Mouse (Mus musculus) fibroblast of lung, adult 2 months (primary cell): ENCODE results near the gene U90926.

ENCODE experiments used
- DNase-seq: peaks from one replicate; pipeline ENCODE4 v3.0.0-alpha.2; 2011; ENCODE audit warnings: low read depth

The U90926 gene

GRCm38 (mm10) chr5:92215308-92215707 is at the start of gene U90926:
U90926 (minus strand) TSS chr5:92215408.
- no peak for DNase-seq

DNA sequence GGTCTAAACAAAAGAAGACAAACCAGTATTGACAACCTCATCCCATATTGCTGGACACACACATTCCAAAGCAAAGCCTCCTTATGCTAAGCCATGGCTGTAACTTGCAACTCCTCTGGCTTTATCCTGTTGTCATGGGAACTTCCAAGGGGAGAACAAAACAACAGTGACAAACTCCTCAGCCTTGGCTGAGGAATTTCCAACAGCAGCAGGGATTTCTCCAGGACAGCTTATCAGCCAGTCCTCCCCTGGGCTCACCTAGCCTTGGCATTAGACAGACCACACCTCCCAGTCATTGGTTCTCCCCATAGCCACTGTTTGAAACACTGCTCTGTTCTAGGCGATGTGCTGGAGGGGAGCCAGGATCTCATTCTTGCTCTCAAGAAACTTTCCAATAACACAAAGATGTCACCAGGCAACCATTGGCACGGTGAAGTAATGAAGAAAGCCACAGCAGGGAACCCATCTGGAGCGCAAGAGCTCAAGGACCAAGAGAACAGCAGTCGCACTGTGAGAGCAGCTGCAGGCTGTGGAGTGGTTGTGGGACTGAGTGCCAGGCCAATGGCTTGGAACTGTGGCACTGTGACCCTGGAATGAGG is 48.7 kb upstream of the U90926 start:
- DNase-seq = peak; percentile 60

- no peak for DNase-seq
Observed at GRCm38 (mm10) chr5:92262646-92263045, 47.4 kb upstream of the U90926 start.

DNA sequence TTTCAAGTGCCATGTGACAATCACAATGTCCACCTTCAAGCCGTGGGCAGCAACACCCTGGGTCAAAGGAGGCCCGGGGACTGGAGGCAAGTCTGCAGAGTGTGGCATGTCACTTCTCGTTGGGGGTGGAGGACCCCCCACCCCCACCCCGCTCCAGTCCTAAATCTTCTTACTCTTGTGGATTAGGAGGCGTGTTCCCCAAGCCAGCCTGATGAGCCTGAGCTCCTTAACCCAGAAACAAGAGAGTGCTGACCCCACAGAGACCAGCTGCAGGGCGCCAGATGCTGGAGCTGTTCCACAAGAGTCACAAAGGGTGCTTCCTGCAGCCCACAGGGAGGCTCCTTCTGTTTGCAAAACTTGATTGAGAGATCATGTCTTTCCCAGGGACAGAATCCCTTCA is 41.0 kb upstream of the U90926 start, which contains the start of gene Ppef2:
Gene Ppef2 (minus strand): TSS at position 61 of the 400 bp plus-strand sequence.
- no peak for DNase-seq

DNA sequence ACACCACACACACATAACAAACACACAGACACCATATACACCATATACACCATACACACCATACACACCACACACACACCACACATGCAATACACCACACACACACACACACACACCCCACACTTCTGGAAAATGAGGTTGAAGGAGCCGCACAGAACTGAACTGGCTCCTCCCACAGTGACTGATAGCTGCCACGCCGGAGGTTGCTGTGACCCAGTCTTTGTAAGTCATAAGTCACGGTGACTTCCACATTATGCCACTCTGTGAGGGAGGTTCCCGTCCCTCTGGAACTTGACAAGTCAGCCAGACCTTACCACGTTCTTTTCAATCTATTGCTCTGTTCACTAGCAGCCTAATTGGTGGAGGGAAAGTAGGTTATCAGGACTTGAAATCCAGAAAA is 39.3 kb upstream of the U90926 start:
- DNase-seq = no peak

DNA sequence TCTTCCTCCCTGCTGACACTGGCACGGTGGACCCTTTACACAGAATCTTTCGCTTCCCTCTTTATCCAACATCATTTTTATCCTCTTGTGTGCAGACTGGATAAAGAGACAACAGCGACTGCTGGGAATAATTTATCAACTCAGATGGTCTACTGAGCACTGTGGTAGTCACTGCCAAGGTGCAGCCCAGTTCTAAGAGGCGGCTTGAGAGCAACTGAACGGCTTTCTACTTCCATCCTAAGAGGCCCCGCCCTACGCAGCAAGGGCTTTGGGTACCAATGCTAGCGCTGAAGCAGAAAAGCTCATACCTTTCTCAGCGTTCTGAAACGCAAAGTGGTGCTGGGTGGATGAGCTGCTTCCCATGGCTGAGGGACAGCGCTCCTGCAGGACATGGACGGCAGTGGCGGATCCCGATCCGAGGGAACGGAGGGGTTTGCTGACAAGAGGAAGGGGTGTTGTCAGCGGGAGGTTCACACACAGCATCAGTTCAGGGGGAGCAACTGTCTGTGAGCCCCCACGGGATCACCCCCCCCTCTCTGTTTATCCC is 37.7 kb upstream of the U90926 start:
- no peak for DNase-seq

- no peak for DNase-seq
Observed at GRCm38 (mm10) chr5:92252031-92252430, 36.8 kb upstream of the U90926 start.

- no peak for DNase-seq
Observed at GRCm38 (mm10) chr5:92248614-92249013, 33.4 kb upstream of the U90926 start.

DNA sequence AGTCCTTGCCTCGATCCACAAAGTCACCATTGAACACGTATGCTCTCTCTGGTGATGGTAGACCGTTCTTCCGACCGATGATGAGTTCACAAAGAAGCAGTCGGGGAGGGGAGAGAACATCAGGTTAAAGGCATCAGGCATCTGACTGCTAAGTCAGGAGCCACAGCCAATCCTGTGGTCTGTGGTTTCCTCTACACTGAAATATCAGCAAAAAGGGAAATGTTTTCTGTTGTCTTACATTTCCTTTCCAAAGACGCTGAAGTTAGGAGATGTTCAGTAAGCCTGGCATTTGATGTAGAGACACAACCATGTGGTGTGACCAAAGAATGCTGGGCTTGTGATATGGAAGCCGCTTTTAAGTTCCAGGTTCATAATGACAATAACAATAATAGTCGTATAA is 30.3 kb upstream of the U90926 start:
- no peak for DNase-seq

GRCm38 (mm10) chr5:92244900-92245299 is 29.7 kb upstream of the U90926 start:
- no peak for DNase-seq

DNA sequence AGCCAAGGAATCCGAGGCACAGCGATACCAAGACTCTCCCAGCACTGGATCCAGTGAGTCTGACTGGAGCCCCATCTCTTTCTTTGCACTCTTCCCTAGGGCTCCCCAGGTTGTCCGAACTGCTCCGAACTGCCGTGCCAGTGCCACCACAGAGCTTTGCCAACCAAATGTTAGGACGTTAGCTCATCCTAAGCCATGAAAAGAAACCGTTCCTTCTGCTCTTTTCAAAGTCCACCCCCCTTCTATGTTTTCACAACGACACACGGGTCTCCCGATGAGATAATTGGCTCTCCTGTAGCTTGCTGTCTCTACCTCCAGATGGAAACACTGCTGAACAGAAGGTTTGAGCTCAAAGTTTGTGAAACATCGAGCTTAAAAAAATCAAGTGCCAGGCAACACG is 25.6 kb upstream of the U90926 start:
- DNase-seq = no peak

GRCm38 (mm10) chr5:92239333-92240232 is 24.4 kb upstream of the U90926 start:
- peak; percentile 51 for DNase-seq

DNA sequence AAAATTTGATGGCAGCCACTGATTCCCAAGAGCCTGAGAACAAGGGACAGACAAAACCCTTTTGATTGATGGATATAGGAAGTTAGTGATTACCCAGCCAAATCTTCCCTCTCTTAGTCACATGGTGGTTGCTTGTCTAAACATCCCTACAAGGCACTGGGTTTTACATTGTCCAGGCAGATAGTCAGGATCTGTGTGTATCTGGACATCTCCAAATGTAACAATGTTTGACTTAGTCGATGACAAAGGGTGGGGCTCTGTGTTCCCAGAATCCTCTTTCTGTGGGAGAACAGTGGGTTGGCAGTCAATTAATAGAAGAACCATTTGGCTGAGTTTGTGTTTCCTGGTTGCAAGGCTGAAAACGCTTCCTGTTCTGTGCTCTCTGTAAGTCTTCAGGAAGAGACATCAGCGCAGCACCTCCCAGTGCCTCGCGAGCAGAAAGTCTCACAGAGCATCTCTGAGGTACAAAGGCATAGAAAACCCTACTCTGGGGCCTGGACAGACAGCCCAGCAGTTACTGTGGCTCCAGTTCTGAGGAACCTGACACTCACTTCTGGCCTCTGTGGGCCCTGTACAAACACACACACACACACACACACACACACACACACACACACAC is 19.8 kb upstream of the U90926 start:
- DNase-seq = no peak

GRCm38 (mm10) chr5:92233366-92233765 is 18.2 kb upstream of the U90926 start:
- DNase-seq = no peak

DNA sequence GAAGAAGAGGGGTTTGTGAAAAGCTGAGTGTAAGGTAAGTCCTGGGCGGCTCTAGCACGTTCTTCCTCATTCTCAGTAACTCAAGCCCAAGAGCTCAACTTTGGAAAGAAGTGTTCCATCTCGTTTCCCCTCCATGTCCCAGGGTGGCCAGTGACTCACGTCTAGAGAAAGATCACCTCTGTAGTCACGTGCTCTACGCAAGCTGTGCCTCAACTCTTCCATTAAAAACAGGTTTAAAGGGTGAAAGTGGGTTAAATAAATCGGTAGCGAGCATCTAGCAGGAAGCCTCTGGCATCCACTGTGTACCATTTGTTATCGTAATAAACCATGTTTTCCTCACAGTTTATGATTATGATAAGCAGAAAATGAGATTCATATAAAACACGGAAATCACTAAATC is 16.6 kb upstream of the U90926 start:
- no peak for DNase-seq

- DNase-seq = no peak
Observed at GRCm38 (mm10) chr5:92230306-92230705, 15.1 kb upstream of the U90926 start.

DNA sequence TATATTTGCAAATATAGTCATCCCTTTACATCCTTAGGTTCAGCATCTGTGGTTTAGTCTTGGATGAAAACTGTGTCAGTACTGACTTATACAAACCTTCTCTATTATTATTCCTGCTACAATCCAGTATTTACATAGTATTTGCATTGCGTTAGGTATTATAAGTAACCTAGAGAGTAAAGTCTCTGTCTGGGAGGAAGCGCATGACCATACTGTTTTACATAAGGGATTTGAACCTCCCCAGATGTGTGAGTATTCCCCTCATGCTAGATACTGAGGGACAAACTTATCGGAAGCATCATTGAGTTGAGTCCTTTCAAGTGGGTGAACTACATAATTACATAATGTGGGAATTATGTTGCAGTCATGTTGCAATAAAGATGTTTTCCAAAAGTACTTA is 14.3 kb upstream of the U90926 start:
- no peak for DNase-seq

GRCm38 (mm10) chr5:92228776-92229175 is 13.6 kb upstream of the U90926 start:
- no peak for DNase-seq

DNA sequence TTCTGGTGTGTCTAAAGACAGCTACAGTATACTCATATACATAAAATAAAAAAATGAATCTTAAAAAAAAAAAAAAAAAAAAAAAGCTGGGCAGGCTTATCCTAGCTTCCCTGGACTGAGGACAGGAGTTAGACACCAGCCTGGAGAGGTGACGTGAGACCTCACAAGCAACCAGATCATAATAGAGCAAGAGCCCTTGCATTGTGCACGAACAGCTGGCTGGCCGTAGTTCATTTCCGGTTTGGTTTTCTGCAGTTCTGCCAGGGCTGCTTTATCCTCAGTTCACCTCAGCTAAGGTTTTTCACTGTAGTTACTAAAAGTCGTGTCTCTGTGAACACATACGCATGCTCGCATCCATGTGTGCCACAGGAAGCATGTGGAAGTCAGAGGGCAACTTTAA is 12.6 kb upstream of the U90926 start:
- DNase-seq = no peak

- DNase-seq = peak; percentile 65
Observed at GRCm38 (mm10) chr5:92220287-92220902, 5.2 kb upstream of the U90926 start.

DNA sequence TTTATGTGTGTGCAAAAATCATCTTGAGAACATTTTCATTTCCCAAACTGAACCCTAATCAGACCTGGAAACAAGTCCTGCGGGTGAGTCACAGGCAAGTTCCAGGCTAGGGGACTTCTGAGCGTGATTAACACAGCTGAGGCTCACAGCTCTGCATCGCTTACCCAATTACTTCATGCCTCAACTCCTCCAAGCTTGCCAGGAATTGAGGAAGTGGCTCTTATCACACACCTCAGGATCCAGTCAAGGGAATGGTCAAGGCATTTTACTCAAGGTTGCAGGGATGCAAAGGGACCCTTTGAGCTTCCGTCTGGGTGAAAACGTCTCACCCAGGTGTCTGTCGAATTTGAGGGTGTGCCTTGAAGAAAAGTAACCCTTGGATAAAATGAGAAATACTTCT is 4.6 kb upstream of the U90926 start:
- DNase-seq = peak; percentile 49
